Mouse (Mus musculus) bone marrow, adult 2 months (tissue): ENCODE measurements around the gene Gpsm2. TPM values are rescaled to one million over a fixed set of nuclear protein-coding genes. Genes with fewer than 3 reads are reported as not detected.
A peak's percentile ranks its signal among the peaks of the same experiment; 100 is the strongest.

ENCODE experiments used
- H3K27ac ChIP-seq: fragments of 200-500 bp; 2 replicates; pipeline ENCODE4 v1.5.1; 2012; ENCODE audit warnings: low read depth, mild to moderate bottlenecking, control low read depth, inconsistent platforms, low read length; ENCODE audit not compliant: control insufficient read depth, poor library complexity, insufficient read depth
- H3K4me1 ChIP-seq: fragments of 200-500 bp; 2 replicates; pipeline ENCODE4 v1.6.1; 2011; ENCODE audit warnings: low read length; ENCODE audit not compliant: control insufficient read depth, insufficient read depth
- H3K4me3 ChIP-seq: fragments of 200-500 bp; replicated peaks from 2 replicates; pipeline ENCODE3; 2011; ENCODE audit warnings: mild to moderate bottlenecking, low read depth, low read length, control low read depth; ENCODE audit not compliant: control insufficient read depth
- CTCF ChIP-seq: fragments of 200-500 bp; IDR thresholded peaks from 2 replicates; pipeline ENCODE4 v1.5.1; 2011; ENCODE audit warnings: low read length, control low read depth; ENCODE audit not compliant: control insufficient read depth, insufficient read depth
- POLR2A ChIP-seq: fragments of 200-500 bp; IDR thresholded peaks from 2 replicates; pipeline ENCODE4 v1.6.1; 2011; ENCODE audit warnings: low read depth, mild to moderate bottlenecking, control low read depth, low read length, borderline replicate concordance; ENCODE audit not compliant: control insufficient read depth
- WGBS: fragments of 180-500 bp; shearing (Covaris S2); methylation state at CpG from one replicate; pipeline ENCODE4 v1.1.7; 2018; 5-methylcytosine and 5-hydroxymethylcytosine counted together
- polyA plus RNA-seq: library from polyadenylated mRNA; stranded (reverse); fragments of >200 nt; gene quantifications from 2 replicates; pipeline ENCODE4 v1.2.4, GENCODE M21; 2011; ENCODE audit warnings: low replicate concordance; ENCODE audit not compliant: missing spikeins, insufficient read depth, insufficient read length

Gene Gpsm2
- polyA plus RNA-seq, 1 experiment: 20.9 TPM

DNA sequence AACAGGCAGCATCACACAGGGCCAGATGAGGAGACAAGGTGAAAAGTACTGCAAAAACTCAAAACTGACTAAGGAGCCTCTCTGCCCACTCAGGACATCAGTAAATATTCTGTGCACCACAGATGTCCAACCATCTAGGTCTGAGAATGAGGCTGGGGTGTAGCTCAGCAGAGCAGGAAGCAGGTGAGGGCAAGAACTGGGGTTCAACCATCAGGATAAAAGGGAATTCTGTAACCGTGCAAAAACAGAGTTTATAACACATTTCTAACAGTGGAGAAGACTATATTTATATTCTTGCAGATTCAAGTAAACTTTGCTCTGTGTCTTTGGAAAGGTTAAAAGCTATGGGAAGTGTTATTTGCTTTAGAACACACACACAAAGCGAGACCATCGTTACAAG lies 2.3 kb downstream of the Gpsm2 start:
- TF ChIP-seq POLR2A (no peak), CTCF (no peak)
- H3K4me3 ChIP-seq: no peak overlapping the region
- H3K4me1 ChIP-seq: peaks cover 2% of the 10 kb centered on the region; the same call in 1 of the 2 replicates
- H3K27ac ChIP-seq: no peak overlapping the region
- 57% methylated on average over 3 of the region's 3 CpGs for whole genome bisulfite sequencing

DNA sequence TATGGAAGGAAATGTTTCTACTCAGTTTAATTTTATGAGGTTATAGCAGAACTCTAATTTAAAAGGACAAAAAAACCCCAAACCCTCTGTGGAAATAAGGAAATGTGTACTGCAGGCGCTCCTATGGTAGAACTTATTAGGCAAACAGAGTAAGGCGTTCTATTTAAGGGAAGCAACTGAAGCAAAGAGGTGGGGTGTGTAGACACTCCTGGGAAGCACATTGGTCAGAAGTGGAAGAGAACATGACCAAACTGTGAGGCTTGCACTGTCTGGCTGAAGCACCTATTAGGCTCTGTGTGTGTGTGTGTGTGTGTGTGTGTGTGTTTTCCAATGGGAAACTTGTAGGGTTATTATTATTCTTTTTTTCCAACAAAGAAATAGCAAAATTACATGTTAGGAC lies 2.8 kb downstream of the Gpsm2 start:
- Histone ChIP-seq H3K27ac (no peak overlapping the region), H3K4me1 (peaks cover 2% of the 10 kb centered on the region; the same call in 1 of the 2 replicates), H3K4me3 (no peak overlapping the region)
- 39% methylated on average over 2 of the region's 2 CpGs for WGBS
- TF ChIP-seq POLR2A (no peak), CTCF (no peak)

DNA sequence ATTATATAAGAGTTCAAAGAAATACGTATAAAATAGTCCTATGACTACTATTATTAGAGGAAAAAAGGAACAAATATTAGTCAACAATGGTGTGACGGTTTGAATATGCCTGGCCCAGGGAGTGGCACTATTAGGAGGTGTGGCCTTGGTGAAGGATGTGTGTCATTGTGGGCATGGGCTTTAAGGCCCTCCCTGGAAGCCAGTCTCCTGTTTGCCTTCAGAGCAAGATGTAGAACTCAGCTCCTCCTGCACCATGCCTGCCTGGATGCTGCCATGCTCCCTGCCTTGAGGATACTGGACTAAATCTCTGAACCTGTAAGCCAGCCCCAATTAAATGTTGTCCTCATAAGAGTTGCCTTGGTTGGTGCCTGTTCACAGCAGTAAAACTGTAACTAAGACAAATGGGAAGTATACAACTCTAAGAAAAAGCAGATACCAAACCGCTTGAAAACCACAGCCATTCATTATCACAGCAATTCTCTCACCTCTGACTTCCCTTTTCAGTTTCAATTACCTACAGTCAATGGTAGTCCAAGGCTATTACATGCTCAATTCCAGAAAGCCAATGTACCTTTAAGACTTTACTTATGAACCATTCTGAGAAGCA lies 4.1 kb downstream of the Gpsm2 start:
- Histone ChIP-seq H3K27ac (peak overlapping the region; percentile 48; the same call in 1 of the 2 replicates), H3K4me3 (no peak overlapping the region), H3K4me1 (peaks cover 2% of the 10 kb centered on the region; the same call in 1 of the 2 replicates)
- WGBS: 21% methylated on average over 3 of the region's 3 CpGs
- TF ChIP-seq POLR2A: no peak
- no peak for TF ChIP-seq CTCF

DNA sequence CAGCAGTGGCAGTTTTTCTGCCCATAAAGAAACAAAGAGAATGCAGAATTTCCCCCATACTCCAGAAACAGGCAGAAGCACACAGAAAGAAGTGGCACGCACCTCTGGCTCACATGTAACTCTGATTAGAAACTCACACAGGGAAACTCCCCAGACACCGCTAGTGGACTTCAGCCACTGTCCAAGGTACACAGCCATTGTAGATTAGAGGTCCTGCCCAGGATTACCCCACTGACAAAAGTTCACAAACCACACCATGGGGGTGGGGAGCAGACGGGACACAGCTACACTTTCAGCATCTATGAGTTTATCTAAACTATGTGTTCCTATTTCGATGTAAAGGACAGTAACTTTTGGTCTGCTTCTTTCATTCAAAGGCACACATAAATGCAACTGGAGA lies 7.3 kb downstream of the Gpsm2 start:
- WGBS: 82% methylated on average over 4 of the region's 4 CpGs
- Histone ChIP-seq H3K27ac (no peak overlapping the region), H3K4me3 (no peak overlapping the region), H3K4me1 (peaks cover 2% of the 10 kb centered on the region; the same call in 1 of the 2 replicates)
- TF ChIP-seq POLR2A (no peak), CTCF (no peak)

DNA sequence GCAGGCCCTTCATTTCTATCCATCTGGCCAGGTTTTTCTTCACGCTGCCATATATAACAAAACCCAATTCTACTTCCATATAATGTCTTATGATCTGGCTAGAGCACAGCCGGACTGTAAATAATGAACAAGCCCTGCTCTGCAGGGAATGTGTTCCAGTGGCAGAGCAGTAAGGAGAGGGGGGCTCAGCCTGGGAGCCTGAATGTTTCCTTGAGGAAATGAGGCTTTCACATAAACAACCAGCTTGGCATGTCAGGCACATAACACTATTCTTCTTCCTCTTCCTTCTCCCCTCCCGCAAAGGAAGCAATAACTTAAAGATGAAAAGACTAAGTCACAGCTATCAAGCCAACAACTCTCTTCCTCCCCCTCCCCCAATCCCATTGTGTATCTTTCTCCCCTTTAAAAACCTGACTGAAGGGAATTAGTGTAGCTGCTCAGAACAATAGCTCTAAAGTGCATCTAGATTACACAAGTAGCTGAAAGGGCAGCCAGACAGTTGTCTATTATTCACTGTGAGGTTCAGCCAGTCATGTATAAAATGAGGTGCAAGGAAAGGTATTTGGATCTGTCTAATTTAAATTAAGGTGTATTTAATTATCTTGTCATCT lies 8.9 kb downstream of the Gpsm2 start:
- no peak overlapping the region for H3K4me3 ChIP-seq
- H3K4me1 ChIP-seq: peaks cover 2% of the 10 kb centered on the region; the same call in 1 of the 2 replicates
- no peak overlapping the region for H3K27ac ChIP-seq
- TF ChIP-seq POLR2A (no peak), CTCF (no peak)
- 31% methylated on average over 3 of the region's 3 CpGs for WGBS

DNA sequence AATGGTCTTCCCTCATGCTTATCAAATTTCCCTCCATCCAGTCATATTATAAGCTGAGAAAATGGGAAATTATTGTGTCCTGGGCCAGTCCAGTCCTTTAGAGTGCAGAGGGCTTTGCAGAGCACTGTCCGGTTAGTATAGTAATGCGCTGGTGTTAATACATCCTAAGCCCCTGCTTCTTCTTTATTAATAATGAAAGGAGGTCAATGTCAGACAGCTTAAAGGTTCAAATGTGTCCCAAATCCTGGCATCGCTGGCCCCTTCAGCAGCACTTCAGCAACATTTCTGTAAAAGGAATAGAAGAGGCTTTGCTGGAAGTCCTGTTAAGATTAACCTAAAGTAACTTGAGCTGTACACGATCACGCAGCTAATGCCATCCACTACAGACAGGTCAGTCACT lies 10.8 kb downstream of the Gpsm2 start:
- Histone ChIP-seq H3K4me3 (no peak overlapping the region), H3K27ac (no peak overlapping the region), H3K4me1 (no peaks in the 10 kb centered on the region)
- TF ChIP-seq POLR2A (no peak), CTCF (no peak)
- WGBS: 98% methylated on average over 5 of the region's 5 CpGs

DNA sequence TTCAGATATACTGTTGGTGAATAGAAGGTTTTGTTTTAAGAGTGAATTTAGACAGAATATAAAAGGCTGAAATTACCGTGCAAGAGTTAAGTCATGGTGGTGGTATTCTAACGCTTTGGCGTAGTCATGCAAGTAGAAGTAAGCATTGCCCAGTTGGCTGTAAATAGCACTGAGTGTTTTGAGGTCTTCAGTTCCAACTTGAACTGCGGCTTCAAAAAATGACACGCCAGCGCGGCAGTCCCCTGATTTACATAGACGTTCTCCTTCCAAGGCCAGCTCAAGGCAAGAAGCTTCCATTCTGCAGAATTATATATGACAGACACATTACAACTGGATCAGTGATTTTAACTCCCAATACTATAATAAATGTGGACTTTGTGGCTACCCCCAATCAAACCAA lies 19.3 kb downstream of the Gpsm2 start:
- H3K27ac ChIP-seq: no peak overlapping the region
- no peak overlapping the region for H3K4me3 ChIP-seq
- WGBS: 96% methylated on average over 8 of the region's 8 CpGs
- H3K4me1 ChIP-seq: no peaks in the 10 kb centered on the region
- no peak for TF ChIP-seq POLR2A
- no peak for TF ChIP-seq CTCF

DNA sequence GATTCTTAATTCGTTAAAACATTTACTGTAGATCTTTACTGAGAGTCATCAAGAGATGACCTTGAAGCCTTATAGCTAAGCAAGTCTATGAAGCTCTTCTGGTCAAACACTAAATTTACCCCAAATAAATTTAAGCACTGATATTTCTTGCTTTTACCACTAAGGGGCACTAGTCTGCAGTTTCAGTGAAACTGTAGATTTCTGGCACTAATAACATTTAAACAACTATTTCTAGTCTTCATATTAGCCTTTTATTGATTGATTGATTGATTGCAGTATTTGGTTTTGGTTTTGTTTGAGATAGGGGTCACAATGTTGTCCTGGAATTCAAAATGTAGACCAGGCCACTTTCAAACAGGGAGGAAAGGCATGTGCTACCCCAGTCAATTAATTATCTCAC lies 20.9 kb downstream of the Gpsm2 start:
- Histone ChIP-seq H3K4me3 (no peak overlapping the region), H3K4me1 (no peaks in the 10 kb centered on the region), H3K27ac (no peak overlapping the region)
- 69% methylated on average over 1 of the region's 1 CpGs for WGBS
- no peak for TF ChIP-seq POLR2A

DNA sequence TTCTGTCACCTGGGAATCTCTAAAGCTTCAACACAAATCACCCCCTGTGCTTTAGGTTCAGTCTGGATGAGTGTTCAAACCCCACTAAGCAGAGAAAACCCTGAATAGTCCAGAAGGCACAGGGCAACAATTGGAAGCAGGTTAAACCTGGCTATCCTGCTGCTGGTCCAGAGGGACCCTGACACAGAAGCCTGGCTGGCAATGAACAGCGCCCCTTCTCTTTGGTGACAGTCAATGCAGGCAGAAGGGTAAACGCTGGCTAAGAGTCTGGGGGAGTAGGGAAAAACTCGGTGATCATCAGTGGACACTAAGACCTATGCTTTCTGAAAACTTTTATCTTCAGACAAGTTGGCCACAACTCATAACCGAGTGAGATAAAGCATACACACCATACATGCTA lies 22.3 kb downstream of the Gpsm2 start:
- TF ChIP-seq CTCF (no peak), POLR2A (no peak)
- 89% methylated on average over 4 of the region's 4 CpGs for WGBS
- Histone ChIP-seq H3K27ac (no peak overlapping the region), H3K4me3 (no peak overlapping the region), H3K4me1 (no peaks in the 10 kb centered on the region)
